Mouse (Mus musculus): ENCODE data around the gene Tmeff2.

DNA sequence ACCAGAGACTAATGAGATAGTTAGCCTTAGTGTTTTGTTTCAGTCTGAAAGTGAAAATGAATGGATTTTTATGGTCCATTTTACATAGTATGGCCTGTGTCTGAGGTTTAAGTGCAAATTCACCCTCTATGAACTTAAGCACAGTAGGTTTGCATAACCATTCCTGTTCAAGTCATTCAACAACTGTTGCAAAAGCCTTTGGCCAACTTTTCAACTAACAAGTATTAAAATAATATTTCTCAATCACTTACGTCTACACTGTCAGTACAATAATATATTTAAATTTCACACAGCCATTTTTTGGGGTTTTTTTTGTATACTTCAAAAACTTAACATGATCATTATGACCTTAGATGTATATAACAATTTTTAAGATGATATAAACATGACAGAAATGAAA lies 240.9 kb downstream of the Tmeff2 start:
- no peak for TF ChIP-seq CTCF (IDR thresholded peaks at IDR 0.05)
- no peak for TF ChIP-seq EP300 (IDR thresholded peaks at IDR 0.05)
